Mouse (Mus musculus) T-helper 1 cell (primary cell): Measurements from ENCODE around the gene Rfx4.

Experiments used
- in situ Hi-C: fragments of 300-600 bp; cut with MboI, MseI; formaldehyde crosslinking; loops from one replicate; pipeline ENCODE4 v1.15.1; 2025; ENCODE audit warnings: high pct_unique_total_duplicates

The Rfx4 gene

DNA sequence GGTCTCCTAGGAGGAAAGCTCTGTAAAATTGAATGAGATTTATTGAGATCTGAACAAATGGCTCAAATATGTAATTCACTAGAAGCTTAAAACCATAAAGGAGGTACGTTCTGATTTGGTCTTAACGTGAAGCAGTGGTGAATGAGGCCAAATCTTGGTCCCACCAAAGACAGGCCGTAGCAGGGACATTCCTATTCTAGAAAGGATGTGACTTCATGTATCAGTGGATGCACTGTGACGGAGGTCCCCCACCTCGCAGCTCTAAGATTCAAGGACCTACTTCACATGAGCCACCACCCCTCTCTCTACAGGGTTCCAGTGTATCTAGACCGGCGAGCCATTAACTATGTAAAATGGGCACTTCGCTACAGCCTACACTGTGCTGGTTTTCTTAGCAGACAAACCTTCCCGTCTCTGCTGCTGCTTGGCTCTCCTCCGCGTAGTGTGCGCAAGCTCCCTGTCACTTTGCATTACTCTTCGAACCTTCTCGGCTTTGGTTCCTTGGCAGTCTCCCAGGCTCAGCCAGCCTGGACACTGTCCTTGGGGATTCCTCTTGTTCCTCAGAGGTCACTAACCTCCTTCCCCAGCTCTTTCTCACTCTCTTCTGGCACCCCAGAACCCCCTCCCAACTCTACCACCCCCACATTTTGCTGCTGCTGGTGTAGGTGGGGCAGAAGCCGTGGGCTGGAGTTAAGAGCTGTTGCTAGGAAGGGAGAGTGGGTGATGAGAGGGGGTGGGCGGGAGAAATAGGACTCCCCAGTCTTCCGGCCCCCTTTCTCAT is 153.3 kb downstream of the Rfx4 start:
- in situ Hi-C loops, result no loop called here

DNA sequence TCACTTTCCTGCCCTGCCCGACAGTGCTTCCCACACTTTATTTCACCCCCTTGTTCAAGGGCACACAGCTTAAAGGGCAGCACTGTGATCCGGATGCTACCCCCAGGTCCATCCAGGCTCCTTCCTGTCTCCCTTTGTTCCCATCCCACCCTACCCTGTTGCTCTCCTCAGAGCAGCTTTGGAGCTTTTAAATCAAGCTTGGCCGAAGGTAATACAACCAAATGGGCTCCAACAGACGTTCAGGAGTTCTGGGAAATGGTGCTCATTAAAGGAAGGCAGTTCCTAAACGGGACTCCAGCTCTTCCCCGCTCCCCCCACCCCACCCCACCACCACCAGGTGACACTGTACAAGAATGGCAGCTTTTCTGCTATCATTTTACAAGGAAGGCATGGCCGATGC is 154.3 kb downstream of the Rfx4 start:
- in situ Hi-C loops, result no loop called here

DNA sequence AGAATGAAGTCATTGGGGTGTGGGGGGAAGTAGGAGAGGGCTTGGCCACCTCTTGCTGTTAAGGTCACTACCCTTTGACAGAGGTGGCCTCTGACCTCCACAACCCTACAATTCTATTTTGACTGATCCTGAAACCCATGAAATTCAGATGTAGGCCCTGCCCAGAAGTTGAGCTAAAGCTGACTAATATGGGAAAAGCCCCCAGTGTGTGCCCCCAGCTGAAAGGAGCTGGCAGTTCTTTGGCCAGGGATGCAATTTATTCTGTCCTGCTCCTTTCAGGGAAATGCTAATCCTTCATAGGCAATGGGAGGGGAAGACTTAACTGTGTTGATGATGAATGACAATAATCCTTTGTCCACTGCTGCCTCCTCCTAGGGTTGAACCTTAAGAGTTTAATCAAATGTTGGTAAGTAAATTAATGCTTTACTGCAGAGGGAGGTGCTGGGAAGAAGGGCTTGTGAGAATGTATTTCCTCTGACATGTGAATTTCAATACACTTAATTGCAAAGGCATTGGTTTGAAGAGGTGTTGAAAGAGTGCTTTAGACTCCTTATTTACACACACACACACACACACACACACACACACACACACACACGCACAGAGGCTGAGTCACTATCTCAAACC is 155.0 kb downstream of the Rfx4 start:
- in situ Hi-C loops, result no loop called here

DNA sequence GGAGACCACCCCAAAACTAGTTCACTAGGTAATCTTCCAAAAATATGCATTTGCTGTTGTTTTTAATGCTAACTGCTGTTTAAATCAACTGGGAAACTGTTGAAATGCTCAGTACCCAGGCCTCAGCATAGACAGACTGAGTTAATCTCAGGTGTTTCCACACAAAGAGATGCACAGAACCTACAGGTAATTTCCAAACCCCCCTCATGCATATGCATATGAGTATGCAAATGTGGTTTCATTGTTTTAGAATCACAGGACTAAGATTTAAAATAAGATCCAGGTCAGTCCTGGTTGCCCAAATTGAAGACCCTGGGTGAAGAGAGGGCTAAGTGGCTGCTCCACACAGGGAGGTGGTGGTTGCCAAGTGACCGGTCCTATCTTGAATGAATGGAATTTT is 157.3 kb downstream of the Rfx4 start:
- in situ Hi-C loops, result no loop called here

DNA sequence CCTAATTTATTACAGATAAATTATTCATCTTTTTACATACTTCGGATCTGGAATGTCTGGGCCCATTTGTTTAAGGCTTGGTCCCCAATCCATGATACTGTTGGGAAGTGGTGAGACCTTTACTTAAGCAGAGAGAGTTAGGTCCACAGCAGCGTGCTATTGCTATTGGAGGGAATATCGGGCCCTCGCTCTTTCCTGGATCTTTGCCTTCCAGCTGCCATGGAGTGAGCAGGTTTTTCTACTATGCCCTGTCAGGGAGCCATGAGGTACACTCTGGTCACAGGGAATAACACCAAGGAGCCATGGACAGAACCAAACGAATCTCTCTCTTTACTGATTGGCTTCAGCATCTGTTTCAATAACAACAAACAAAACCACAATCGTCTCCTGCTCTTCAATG is 159.6 kb downstream of the Rfx4 start:
- in situ Hi-C loops, result no loop called here

DNA sequence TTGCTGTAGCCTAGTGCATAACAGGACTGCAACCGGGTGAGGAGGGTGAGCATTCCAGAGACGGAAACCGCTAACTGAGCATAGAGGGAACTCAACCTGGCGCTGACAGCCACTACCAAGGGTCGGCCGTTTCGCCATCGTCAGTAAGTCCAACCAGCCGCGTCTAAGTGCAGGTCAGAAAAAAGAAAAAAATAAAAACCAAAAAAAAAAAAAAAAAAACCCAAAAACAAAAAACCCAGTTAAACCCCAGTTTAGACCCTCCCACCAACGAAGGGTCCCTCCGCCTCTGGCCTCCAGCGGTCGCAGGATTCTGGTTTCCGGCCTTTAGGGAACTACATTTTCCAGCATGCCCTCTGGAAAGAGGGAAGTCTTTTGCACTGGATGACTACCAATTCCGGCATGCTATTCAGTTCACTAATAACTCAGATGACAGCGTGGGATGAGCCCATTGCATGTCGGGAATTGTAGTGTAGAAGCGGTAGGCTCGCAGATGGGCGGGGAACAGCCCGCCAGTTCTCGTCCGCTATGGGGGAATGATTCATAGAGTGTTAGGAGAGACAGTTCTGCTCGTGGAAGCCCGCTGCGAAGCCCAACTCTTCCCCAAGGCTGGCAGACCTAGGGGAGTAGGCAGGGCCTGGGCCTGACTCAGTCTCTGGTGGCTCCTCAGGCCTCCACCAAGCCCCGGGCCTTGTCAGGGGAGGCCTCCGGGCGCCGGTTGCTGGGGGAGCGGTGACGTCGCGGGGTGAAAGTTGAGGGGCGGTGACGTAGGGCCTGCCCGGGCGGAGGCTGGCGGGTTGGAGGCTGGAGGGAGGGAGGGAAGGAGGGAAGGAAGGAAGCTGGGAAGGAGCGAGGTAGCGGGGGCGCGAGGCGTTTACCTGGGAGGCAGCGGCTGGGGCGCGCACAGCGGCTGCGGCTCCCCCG is 161.2 kb downstream of the Rfx4 start, which contains the start of gene Ric8b:
Gene Ric8b (plus strand): TSS at position 807 of the 921 bp plus-strand sequence.
- in situ Hi-C loops, result no loop called here

DNA sequence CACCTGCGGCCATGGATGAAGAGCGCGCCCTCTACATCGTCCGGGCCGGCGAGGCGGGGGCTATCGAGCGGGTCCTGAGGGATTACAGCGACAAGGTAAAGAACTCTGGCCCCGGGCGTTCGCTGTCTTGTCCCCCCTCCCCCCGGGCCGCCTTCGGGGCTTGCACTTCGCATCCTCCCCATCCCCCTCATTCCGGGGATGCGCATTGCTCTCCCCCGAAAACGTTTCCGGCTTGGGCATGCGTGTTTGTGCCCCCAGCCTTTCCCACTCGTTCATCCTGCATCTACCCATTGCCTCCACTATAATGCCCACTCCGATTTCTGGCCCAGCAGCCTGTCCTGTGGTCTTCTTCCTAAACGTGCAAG is 161.9 kb downstream of the Rfx4 start:
- in situ Hi-C loops, result no loop called here

DNA sequence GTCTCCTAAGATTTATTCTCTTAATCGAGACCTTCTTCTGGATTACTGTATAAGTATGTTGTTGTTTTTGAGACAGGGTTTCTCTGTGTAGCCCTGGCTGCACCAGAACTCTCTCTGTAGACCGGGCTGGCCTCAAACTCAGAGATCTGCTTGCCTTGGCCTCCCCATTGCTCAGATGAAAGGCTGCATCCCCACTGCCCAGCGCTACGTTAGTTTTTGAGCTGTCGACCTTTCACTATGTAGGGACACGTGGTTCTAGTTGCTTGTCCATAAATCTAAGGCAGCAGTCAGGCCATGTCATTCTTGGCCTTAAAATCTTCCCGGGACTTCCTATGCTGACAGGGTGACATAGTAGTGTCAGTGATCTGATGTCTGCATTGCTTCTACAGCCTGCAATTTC is 170.5 kb downstream of the Rfx4 start:
- in situ Hi-C loops, result no loop called here

DNA sequence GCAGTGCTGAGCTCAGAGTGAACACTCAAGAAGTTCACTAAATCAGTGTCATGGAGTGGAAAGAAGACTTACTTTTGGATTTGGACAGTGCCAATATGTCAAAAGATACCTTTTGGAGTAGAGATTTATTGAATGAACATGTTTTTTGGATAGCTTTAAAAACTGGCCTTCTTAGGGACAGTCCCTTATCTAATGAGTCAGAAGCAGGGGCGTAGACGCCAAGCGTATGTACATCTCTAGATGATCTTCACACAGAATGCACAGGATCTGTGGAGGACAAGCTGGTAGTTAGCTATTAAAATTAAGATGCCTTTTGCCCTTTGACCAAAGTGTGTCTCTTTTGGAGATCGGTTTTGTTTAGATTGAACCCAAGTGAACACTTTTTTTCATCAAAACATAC is 171.0 kb downstream of the Rfx4 start:
- in situ Hi-C loops, result no loop called here

DNA sequence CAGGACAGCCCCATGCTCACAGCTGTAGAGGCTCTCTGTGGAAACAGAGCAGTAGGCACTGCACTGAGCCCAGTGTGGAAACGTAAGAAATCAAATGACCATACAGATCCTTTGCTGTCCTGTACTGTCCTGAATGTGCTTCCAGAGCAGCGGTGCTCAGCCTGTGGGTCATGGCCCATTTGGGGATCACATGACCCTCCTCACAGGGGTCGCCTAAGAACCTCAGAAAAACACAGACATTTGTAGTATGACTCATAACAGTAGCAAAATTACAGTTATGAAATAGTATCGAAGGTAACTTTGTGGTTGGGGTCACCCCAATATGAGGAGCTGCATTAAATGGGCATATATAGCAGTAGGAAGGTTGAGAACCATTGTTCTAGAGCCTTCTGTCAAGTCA is 172.6 kb downstream of the Rfx4 start:
- in situ Hi-C loops, result no loop called here

DNA sequence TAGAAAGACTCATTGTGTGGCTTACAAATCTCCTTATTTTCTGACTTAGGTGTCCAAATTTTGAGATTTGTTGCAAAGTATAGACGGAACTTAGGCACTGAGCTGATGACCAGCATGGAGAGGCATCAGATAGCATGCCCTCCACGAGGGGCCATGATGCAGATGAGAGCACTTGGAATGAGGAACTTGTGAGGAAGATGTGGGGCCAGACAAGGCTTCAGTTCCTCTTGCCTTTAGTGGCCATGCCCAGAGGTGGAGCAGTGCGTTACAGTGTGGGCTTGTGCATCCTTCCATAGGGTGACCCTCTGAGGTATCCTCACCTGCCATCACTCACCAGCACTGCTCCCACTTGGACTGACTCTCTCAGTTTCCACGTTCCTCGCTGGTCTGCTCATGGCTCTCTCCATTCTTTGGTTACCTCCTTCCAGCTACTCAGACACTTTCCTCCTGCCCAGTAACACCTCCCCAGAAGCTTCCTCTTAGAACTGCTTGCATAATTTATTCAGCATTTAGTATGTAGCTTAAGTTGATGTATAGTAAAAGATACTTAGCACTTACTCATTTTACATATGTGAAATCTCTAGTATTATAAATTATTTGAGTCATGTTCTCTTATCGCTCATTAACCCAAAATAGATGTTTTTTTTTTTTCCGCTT is 179.8 kb downstream of the Rfx4 start:
- in situ Hi-C loops, result no loop called here

DNA sequence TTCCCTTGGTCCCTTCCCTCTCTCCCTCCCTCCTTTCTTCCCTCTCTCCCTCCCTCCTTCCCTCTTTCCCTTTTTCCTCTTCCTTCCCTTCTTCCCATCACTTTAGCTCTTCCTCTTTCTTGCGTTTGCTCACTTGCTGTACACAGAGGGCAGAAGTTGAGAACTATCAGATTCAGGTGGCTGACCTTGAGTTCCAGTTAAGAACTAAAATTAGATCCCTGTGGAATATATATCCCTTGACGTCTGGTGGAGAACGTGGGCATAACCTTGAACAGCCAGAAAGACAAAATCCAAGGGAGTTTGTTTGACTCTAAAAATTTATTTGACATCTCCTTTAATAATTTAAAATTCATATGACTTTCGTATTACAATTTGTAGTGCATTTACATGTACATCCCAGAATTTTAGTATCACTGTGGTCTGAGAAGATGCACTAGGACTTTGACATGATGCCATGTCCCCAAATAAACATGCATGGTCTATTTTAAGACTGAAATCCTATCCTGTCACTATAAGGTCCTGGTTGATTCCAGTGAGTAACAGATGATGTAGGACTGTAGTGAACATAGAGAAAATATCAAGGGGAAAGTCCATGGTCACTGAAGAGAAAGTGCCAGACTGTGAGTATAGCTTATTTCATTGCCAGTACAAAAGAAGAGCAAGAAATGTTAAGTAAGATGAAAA is 181.1 kb downstream of the Rfx4 start:
- in situ Hi-C loops, result no loop called here

DNA sequence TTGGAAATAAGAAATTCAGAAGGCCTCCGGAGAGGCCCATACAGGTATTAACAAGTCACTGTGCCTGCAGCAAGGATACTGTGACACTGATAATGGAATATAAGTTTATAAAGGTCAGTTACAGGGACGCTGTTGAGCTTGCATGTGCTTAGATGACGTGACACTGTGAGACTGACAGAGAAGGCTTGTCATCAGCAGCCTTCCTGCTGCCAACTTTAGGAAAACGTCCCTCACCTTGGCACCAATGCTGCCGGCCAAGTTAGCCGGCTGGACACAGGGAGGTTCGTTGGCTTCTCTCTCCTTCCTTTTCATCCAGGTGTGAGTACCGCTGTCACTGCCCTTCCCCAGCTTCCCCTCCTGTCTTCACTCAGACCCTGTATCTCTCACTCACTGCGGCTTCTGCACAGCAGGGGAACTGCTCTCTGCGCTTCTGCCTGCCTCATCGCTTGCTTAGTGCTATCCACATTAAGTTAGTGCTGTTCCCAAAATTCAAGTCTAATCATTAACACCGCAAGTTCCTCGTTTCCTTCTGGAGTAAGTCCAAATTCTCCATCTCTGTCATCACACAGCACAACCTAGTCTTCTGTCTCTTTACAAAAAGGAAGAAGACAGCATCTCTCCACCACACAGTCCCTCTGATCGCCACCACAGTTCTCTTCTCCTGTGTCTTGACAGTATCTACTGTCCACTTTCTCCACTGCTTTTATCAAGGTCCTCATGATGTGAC is 182.4 kb downstream of the Rfx4 start:
- in situ Hi-C loops, result no loop called here

DNA sequence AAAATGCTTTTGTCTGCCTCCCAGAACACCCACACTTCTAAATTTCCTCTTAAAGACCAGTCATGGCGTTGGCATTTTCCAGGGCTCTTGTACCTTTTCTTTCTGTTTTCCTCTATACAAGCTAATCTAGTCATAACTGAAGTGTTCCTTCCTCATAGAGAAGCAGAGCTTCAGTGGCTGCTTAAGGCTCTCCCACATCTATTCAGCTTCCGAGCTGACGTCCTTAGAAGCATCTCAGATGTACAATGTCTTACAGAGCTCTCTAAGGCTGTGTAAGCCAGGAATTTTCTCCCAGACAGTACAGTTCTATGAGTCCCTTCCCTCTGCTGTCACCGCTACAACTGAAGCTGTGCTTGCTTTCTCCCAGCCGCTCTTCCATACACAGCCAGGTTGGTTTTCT is 183.0 kb downstream of the Rfx4 start:
- in situ Hi-C loops, result no loop called here

DNA sequence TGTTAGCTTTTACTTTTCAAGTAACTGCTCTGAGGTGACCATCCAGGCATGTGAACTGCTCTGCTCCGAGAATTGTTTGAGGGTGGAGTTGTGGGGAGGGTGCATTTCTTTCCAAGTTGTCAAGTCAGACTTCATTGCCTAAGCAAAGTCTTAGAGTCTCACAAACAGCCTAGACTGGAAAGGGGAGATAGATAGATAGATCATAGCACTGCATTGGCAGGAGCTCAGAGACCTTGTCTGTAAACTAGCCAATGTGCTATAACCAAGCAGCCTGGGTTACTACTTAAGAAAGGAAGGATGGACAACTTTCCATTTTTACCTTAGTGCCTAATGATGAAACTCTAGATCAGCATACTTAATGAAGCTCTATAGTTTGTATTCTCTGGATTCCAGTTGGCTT is 184.5 kb downstream of the Rfx4 start:
- in situ Hi-C loops, result no loop called here

DNA sequence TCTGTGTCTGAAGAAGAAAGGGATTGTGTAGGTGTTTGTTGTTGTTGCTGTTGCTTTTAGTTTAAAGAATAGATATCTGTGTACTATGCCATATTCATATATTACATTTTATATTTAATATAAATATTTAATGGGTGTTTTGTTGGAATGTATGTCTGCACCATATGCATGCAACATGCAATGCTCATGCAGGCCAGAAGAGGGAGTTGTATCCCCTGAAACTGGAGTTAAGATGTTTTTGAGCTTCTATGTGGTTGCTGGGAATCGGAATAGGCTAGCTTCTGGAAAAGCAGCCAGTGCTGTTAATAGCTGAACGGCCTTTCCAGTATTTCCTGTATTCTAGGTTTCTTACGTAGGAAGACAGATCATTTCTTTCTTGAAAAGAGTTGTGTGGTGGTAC is 189.8 kb downstream of the Rfx4 start:
- in situ Hi-C loops, result no loop called here

DNA sequence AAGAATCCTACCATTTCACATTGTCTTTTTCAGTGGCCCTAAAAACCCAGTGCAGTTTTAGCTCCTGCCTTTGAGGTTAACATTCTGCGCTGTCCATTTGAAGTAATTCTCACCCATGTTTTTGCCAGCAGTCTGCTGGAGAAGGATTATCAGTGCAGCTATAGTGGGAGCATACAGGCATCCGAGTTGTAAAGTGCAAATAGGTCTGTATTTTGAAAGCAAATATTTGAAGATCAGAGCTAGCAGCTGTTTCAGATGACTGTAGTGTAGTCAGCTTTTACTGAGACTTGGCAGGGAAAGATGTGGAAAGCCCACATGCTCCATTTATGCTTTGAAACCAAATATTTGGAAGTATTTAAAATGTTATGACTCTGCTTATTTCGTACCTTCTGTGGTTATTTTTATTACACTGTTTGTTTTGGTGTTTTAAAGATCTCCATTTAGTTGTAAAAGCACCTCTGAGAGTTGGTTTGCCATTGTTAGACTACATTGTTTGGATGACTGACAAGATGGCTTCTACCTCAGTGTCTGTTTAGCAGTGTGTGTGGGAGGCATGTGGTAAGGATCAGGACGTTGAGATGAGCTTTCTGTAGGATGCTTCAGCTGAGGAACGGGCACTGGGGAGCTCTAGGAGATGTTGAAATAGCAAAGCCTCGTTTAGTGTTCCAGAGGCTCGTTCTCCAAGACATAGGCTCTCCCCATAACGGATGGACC is 193.3 kb downstream of the Rfx4 start:
- in situ Hi-C loops, result no loop called here

DNA sequence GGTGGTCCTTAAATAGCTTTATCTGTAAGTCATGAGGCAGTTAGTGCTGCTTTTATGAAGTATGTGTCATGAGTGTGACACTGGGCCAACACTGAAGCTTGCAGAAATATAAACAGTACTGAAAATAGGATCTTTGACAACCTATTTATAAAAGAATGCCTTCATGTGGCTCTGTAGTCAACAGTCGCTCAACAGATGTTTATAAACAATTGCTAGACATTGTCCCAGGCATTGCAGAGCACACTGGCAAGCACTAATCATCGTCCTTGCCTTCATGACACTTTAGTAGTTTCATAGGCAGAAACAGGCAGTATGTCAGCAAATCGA is 193.8 kb downstream of the Rfx4 start:
- in situ Hi-C loops, result no loop called here

DNA sequence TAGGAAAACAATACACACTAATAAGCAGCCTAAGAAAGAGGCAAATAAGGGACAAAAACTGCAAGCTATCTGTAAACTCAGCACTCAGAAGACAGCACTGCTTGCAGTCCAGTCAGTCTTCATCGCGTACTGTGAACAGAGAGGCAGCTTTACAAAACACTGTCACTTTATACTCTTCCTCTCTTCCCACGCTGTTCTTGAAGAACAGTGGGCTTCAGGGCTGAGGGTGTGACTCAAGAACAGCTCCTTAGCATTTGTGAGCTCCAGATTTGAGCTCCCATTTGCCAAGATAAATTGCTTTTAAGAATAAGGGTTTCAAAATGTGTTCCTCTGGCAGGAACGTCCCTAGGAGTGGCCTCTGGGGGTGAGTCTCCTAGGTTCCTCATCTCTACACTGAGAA is 194.5 kb downstream of the Rfx4 start:
- in situ Hi-C loops, result no loop called here

DNA sequence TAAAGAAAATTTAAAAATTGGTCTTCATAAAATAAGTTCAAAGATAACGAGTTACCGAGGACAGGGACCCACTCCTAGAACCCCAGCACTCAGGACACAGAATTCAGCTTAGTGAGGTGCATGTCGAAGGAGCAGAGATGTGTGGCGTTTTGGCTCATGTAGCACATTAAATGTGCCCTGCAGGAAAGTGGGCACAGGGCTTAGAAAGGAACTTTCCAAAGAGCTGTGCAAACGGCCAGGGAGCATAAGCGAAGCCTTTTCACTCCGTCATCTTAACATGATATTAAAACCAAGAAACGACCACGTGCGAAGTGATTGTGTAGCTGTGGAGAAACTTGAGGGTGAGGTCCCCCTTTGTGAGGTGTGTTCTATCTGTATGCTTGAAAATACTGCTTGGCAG is 198.4 kb downstream of the Rfx4 start:
- in situ Hi-C loops, result no loop called here
